Mouse (Mus musculus) spleen, postnatal 14 days (tissue): ENCODE measurements around the gene Ptprm.

Experiments used
- DNase-seq, 2 experiments: peaks; one replicate each; pipeline ENCODE4 v3.0.0; 2021 to 2022; ENCODE audit warnings: low spot score in 2 of 2

The Ptprm gene

GRCm38 (mm10) chr17:67345157-67345556 lies 9.1 kb downstream of the Ptprm start:
- no peak for DNase-seq

GRCm38 (mm10) chr17:67343471-67343870 lies 10.8 kb downstream of the Ptprm start:
- no peak for DNase-seq

DNA sequence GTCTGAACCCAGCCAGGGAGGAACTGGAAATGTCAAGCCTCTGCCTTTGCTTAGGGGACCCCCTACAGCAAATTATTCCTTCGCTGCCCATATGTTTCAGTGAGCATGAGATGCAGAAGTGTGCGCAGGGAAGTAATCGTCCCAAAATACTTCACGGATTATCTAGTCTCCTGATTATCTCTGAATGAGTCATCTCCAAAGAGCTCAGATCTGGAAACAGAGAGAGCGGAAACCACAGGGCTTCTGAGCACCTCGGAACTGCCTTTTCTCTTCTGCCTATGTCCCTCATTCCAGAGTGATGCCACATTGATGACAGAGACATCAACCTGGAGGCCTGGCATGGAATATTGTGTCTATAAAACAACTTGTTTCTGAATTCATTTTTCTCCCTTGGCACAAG lies 11.3 kb downstream of the Ptprm start:
- DNase-seq: no peak

- DNase-seq: no peak
Observed at GRCm38 (mm10) chr17:67340362-67340761, 13.9 kb downstream of the Ptprm start.

DNA sequence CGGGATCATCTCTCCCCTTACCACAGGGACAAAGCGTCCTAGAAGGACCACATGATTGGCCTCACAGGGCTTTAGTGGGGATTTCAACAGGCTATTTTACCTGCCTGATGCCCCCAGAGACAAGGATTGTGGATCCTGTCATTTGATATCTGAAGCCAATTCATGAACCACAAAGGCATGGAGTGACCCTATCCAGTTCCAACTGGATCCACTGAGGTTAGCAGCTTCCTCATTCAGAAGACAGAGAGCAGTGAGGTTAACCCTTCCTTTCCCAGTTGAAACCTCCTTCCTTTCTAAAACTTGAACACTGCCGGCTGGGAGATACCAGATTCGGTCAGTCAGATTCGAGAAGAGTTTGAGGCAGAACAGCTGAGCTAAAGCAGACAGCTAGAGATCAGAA lies 14.7 kb downstream of the Ptprm start:
- no peak for DNase-seq

GRCm38 (mm10) chr17:67334310-67334709 lies 19.9 kb downstream of the Ptprm start:
- no peak for DNase-seq

GRCm38 (mm10) chr17:67329435-67329834 lies 24.8 kb downstream of the Ptprm start:
- no peak for DNase-seq

DNA sequence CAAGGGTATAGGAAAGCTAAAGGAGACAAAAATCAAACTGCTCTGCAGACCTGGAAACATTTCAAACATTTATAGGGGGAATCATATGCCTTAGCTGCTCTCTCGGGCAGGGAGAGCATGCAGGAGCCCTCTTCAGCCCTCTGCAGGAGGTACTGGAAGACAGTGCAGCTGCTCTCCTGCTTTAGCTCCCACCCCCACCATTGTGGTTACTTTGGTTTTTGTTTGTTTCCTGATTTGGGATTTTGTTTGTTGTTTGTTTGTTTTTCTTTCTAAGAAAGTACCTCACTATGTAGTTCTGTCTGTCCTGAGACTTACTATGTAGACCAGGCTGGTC lies 29.8 kb downstream of the Ptprm start:
- DNase-seq: no peak

GRCm38 (mm10) chr17:67323777-67324498 lies 30.3 kb downstream of the Ptprm start:
- DNase-seq: no peak

DNA sequence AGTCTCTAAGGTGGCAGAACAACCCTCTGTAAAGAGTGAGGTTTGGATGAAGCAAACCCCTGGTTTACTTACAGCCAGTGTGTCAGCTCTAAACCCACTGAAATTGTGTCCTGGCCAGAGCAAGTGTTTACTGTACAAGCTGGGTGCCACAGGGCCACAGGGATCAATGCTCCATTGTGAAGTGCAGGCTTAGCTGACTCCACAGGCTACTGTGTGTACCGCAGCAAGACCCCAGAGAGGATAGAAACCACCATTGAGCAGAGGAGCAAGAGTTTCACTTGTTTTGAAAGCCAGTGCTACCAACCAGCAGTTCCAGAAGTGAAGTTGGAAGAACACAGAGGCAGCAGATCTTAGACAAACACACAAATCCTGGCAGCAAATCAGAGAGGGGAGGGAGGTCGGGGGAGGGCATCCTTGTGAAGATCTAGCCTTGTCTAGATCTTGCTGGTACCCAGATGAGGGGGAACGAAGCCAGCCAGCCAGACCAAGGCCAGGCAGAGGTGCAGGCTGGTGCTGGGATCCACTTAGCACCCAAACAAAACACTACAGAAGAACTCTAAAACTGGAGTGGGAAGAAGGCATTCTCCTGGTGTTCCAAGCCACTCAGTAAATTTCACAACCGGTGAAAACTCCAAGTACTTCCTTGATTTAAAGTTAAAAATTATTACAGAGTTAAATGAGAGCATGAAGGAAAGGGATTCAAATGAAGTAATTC lies 39.6 kb downstream of the Ptprm start:
- DNase-seq: no peak

DNA sequence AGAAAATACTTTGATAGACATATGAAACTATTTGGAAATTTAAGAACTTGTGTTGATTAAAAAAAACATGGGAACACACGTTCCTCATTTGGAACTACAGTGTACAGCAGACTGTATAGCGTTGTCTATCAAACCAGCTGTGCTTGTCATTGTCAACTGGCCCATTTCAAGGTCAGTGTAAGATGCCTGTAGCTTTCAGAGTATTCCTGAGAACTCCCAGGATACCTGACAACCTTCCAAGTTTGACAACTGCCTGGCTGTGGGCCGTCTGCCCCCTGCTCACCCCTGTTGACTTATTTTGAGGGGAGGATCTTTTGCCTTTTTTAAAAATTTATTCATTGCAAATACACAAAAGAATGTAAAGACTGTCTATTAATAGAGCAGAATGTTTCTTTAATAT lies 45.8 kb downstream of the Ptprm start:
- DNase-seq: no peak

- DNase-seq: no peak
Observed at GRCm38 (mm10) chr17:67306066-67306845, 48.0 kb downstream of the Ptprm start.

GRCm38 (mm10) chr17:67304831-67305230 lies 49.4 kb downstream of the Ptprm start:
- DNase-seq: no peak

- DNase-seq: no peak
Observed at GRCm38 (mm10) chr17:67303326-67304099, 50.7 kb downstream of the Ptprm start.

GRCm38 (mm10) chr17:67302569-67302968 lies 51.7 kb downstream of the Ptprm start:
- no peak for DNase-seq

DNA sequence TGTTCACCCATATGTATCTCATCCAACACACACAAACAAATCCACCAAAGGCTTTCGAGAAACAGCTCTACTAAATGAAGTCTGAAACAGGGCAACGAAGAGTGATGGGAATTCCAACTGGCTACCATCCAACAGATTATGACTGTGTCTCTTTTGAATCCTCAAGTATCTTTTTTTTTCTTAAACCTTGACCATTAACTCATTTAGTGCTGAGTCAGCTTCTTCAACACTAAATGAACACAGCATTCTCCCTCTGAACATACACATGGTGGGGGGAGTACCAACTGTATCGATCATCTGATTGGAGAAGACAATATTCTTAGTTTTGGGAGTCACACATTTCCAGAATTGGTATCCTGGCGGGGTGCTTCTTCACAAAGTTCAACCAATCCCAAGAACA lies 52.2 kb downstream of the Ptprm start:
- no peak for DNase-seq

DNA sequence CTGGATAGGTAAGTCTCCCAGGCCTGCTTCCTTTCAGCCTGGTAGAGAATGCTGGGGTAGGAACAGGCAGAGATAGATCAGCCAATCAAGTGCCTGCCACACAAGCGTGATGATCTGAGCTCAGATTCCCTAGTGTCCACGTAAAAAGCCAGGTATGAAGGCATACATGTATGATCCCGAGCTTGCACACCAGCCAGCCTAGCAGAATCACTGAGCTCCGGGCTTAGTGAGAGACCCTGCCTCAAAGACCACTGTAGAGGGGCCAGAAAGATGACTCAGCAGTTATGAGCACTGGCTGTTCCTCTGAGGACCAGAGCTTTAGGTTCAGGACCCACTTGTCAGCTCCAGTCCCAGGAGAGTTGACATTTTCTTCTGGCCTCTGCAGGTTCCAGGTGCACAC lies 52.9 kb downstream of the Ptprm start:
- DNase-seq: no peak

DNA sequence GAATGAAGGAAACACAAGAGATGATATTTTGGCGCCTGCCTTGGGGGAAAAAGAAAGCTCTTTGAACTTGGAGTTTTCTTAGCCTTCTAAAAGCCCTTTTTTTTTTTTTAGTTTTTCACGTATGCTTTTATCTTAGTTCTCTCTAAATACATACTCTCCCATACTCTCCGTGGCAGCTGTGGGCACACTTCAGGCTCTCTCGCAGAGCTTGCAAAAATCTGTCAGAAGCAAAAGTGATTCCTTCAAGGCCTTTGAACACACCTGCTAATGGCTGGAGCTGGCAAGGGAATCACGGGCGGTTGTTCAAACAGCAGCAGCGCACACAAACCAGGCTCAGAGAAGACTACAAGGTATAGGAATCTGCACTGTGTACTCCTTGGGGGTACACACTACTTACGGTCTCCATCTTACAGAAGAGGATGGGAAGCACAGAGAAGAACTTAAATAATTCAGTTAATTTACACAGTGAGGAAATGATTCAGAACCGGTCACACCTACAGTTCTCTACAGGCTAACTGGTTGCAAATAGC lies 55.9 kb downstream of the Ptprm start:
- no peak for DNase-seq

DNA sequence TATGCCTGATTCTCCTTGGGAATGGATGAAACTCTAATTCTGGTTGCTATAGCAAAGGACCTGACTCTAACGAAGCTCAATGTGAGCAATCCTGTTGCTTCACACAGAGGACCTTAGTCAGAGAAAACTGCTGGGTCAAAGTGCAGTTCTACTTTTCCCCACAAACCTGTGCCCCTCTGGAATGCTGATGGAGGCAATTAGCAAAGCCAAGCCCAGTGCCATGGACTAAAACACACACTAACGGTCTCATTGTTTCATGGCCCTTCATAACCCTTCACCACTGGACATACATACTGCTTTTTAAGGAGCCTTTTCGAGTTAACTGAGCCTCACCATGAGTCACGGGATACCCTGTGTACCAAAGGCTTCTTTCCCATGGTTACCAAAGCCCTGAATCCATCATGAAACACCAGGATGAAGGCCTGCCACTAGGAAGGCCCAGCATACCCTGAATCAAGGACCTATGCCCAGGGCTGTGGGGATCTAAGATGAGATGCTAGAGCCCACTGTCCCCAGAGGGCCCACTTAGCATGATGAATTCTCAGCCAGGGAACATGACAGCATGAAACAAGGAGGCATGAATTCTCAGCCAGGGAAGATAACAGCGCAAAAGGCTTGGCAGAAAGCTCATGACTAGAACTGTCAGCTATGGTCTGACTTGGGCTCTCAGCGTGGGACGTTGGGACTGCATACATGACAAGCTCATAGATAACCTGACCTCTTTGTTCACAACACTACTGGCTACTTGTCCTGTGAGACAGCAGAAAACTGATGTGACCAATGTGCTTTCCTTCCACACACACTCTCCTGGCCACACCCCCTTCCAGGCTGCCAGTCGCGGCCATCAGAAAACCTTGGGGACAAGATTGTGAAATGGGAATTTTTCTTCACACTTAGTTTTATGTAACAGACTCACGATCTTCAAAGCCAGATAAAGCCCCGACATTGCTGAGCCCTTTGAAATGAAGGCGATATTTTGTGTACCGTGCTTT lies 57.4 kb downstream of the Ptprm start:
- no peak for DNase-seq

DNA sequence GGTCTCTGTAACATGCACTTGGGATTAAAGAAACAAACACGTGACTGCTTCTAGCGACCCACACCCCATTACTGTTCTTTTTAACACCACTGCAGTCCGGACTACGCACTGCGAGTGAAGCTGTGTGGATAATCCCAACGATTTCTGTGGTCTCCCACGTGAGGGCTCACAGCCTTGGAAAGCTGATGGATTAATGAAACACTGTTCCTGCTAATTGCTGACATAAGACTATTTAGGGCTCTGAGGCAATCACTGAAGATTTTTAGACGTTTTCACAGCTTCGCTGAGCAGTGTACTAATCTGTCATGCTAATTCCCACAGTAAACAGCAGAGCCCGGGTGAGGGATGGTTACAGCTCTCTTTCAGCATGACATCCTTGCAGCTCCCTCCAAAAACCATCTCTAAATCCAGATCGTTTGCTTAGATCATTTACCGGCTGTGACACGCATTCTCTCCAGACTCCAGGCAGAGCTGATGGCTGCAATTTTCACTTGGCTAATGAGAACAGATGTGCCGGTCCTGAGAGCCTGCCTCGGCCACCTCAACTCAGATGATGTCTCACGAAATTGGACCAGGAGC lies 63.5 kb downstream of the Ptprm start:
- DNase-seq: no peak
